Mouse (Mus musculus): Measurements from ENCODE around the gene Kctd11. TPM values are rescaled to one million over a fixed set of nuclear protein-coding genes. Genes with fewer than 3 reads are reported as not detected.

The Kctd11 gene
- total RNA-seq, 1 experiment: 5.4 TPM

- TF ChIP-seq ZNF384 (IDR thresholded peaks at IDR 0.05; ENCODE audit: low read depth, low read length) (no peak), MAFK (IDR thresholded peaks at IDR 0.05; ENCODE audit: insufficient read depth, low read depth, low read length) (no peak), CHD2 (IDR thresholded peaks at IDR 0.05; ENCODE audit: low read depth, low read length) (no peak), HCFC1 (IDR thresholded peaks at IDR 0.05; ENCODE audit: borderline replicate concordance, insufficient read depth, low read length) (no peak), ZC3H11A (IDR thresholded peaks at IDR 0.05; ENCODE audit: borderline replicate concordance, low read depth, low read length) (no peak)
- Histone ChIP-seq H3K36me3 (ENCODE audit: control insufficient read depth, insufficient read depth, low read length, poor library complexity, severe bottlenecking) (no peaks in the 10 kb centered on the region), H3K27ac (ENCODE audit: insufficient read depth, low read depth, low read length, poor library complexity, severe bottlenecking) (no peak overlapping the region), H3K4me1 (ENCODE audit: control insufficient read depth in 2 of 2, insufficient read depth in 2 of 2, low read length in 2 of 2, poor library complexity in 1 of 2) (peaks cover 1 to 8% of the 10 kb centered on the region in 2 experiments; a peak in 3 of 4 replicates), H3K4me3 (ENCODE audit: insufficient read depth in 1 of 2, low read depth in 1 of 2, low read length in 2 of 2, poor library complexity in 1 of 2, severe bottlenecking in 1 of 2) (no peak overlapping the region), H3K9me3 (ENCODE audit: control insufficient read depth, insufficient read depth, low read depth, low read length) (no peaks in the 10 kb centered on the region), H3K9ac (ENCODE audit: insufficient read depth, low read depth, low read length, poor library complexity, severe bottlenecking) (no peak overlapping the region)
- no peak for DNase-seq (ENCODE audit: low read depth, low spot score)
- in situ Hi-C loops (cut with MboI; ENCODE audit: low sequenced_read_pairs in 2 of 2, unreplicated experiment in 2 of 2): loop anchor here in 1 of 2 experiments (10.0 kb wide), 1 partner anchor 68 kb away; the partner anchor contains the start of genes Fgf11 and Tmem102
These were observed 8.8 kb downstream of the Kctd11 start for GRCm38 (mm10) chr11:69872451-69872850.

GRCm38 (mm10) chr11:69871822-69872221 lies 9.4 kb downstream of the Kctd11 start:
- Histone ChIP-seq H3K9ac (ENCODE audit: insufficient read depth, low read depth, low read length, poor library complexity, severe bottlenecking) (no peak overlapping the region), H3K4me1 (ENCODE audit: control insufficient read depth in 2 of 2, insufficient read depth in 2 of 2, low read length in 2 of 2, poor library complexity in 1 of 2) (peaks cover 2 to 8% of the 10 kb centered on the region in 2 experiments; a peak in 1 of 4 replicates), H3K9me3 (ENCODE audit: control insufficient read depth, insufficient read depth, low read depth, low read length) (no peaks in the 10 kb centered on the region), H3K36me3 (ENCODE audit: control insufficient read depth, insufficient read depth, low read length, poor library complexity, severe bottlenecking) (no peaks in the 10 kb centered on the region), H3K27ac (ENCODE audit: insufficient read depth, low read depth, low read length, poor library complexity, severe bottlenecking) (no peak overlapping the region), H3K4me3 (ENCODE audit: insufficient read depth in 1 of 2, low read depth in 1 of 2, low read length in 2 of 2, poor library complexity in 1 of 2, severe bottlenecking in 1 of 2) (no peak overlapping the region)
- in situ Hi-C loops (cut with MboI; ENCODE audit: low sequenced_read_pairs in 2 of 2, unreplicated experiment in 2 of 2): loop anchor here in 1 of 2 experiments (10.0 kb wide), 1 partner anchor 67 kb away; the partner anchor contains the start of genes Fgf11 and Tmem102
- no peak for DNase-seq (ENCODE audit: low read depth, low spot score)
- no peak for TF ChIP-seq CHD2 (IDR thresholded peaks at IDR 0.05; ENCODE audit: low read depth, low read length)
- no peak for TF ChIP-seq ZNF384 (IDR thresholded peaks at IDR 0.05; ENCODE audit: low read depth, low read length)
- no peak for TF ChIP-seq ZC3H11A (IDR thresholded peaks at IDR 0.05; ENCODE audit: borderline replicate concordance, low read depth, low read length)
- TF ChIP-seq MAFK (IDR thresholded peaks at IDR 0.05; ENCODE audit: insufficient read depth, low read depth, low read length): no peak
- TF ChIP-seq HCFC1 (IDR thresholded peaks at IDR 0.05; ENCODE audit: borderline replicate concordance, insufficient read depth, low read length): no peak

- no peak overlapping the region for H3K27ac ChIP-seq (ENCODE audit: insufficient read depth, low read depth, low read length, poor library complexity, severe bottlenecking)
- no peak for DNase-seq (ENCODE audit: low read depth, low spot score)
- in situ Hi-C loops (cut with MboI; ENCODE audit: low sequenced_read_pairs in 2 of 2, unreplicated experiment in 2 of 2): loop anchor here in 1 of 2 experiments (10.0 kb wide), 1 partner anchor 66 kb away; the partner anchor contains the start of genes Fgf11 and Tmem102
These were observed 10.7 kb downstream of the Kctd11 start for GRCm38 (mm10) chr11:69870289-69871069.

DNA sequence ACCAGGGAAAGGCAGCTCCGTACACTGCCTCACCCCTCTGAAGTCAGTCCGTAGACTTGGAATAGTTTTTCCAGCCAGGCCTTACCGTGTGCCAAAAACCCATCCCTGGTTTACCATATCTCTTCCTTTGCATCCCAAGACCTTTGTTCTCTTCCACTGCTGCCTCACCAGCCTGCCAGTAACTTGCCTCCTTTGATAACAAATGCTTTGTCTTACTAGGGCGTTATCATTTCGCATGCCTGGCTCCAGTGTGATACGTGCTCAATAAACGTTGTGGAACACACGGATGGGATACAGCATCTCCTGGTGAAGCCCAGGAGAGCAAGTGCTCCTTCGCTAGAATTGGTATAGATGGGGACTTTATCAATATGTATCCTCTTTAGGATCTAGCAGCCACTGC lies 13.9 kb downstream of the Kctd11 start:
- no peak for DNase-seq (ENCODE audit: low read depth, low spot score)
- in situ Hi-C loops (cut with MboI; ENCODE audit: low sequenced_read_pairs in 2 of 2, unreplicated experiment in 2 of 2): no loop called here
- Histone ChIP-seq H3K9ac (ENCODE audit: insufficient read depth, low read depth, low read length, poor library complexity, severe bottlenecking) (no peak overlapping the region), H3K4me3 (ENCODE audit: insufficient read depth in 1 of 2, low read depth in 1 of 2, low read length in 2 of 2, poor library complexity in 1 of 2, severe bottlenecking in 1 of 2) (no peak overlapping the region), H3K27ac (ENCODE audit: insufficient read depth, low read depth, low read length, poor library complexity, severe bottlenecking) (no peak overlapping the region), H3K36me3 (ENCODE audit: control insufficient read depth, insufficient read depth, low read length, poor library complexity, severe bottlenecking) (no peaks in the 10 kb centered on the region), H3K9me3 (ENCODE audit: control insufficient read depth, insufficient read depth, low read depth, low read length) (no peaks in the 10 kb centered on the region), H3K4me1 (ENCODE audit: control insufficient read depth in 2 of 2, insufficient read depth in 2 of 2, low read length in 2 of 2, poor library complexity in 1 of 2) (peaks cover 2 to 5% of the 10 kb centered on the region in 2 experiments; a peak in 2 of 4 replicates)
- no peak for TF ChIP-seq ZC3H11A (IDR thresholded peaks at IDR 0.05; ENCODE audit: borderline replicate concordance, low read depth, low read length)
- TF ChIP-seq HCFC1 (IDR thresholded peaks at IDR 0.05; ENCODE audit: borderline replicate concordance, insufficient read depth, low read length): no peak
- TF ChIP-seq CHD2 (IDR thresholded peaks at IDR 0.05; ENCODE audit: low read depth, low read length): no peak
- TF ChIP-seq ZNF384 (IDR thresholded peaks at IDR 0.05; ENCODE audit: low read depth, low read length): no peak
- TF ChIP-seq MAFK (IDR thresholded peaks at IDR 0.05; ENCODE audit: insufficient read depth, low read depth, low read length): no peak

More at GRCm38 (mm10) chr11:69870289-69871069, 10.7 kb downstream of the Kctd11 start:
- Histone ChIP-seq H3K9me3 (ENCODE audit: control insufficient read depth, insufficient read depth, low read depth, low read length) (no peaks in the 10 kb centered on the region), H3K36me3 (ENCODE audit: control insufficient read depth, insufficient read depth, low read length, poor library complexity, severe bottlenecking) (no peaks in the 10 kb centered on the region), H3K4me3 (ENCODE audit: insufficient read depth in 1 of 2, low read depth in 1 of 2, low read length in 2 of 2, poor library complexity in 1 of 2, severe bottlenecking in 1 of 2) (no peak overlapping the region), H3K4me1 (ENCODE audit: control insufficient read depth in 2 of 2, insufficient read depth in 2 of 2, low read length in 2 of 2, poor library complexity in 1 of 2) (peaks cover 2 to 5% of the 10 kb centered on the region in 2 experiments; a peak in 1 of 4 replicates), H3K9ac (ENCODE audit: insufficient read depth, low read depth, low read length, poor library complexity, severe bottlenecking) (no peak overlapping the region)
- no peak for TF ChIP-seq ZC3H11A (IDR thresholded peaks at IDR 0.05; ENCODE audit: borderline replicate concordance, low read depth, low read length)
- TF ChIP-seq CHD2 (IDR thresholded peaks at IDR 0.05; ENCODE audit: low read depth, low read length): no peak
- TF ChIP-seq HCFC1 (IDR thresholded peaks at IDR 0.05; ENCODE audit: borderline replicate concordance, insufficient read depth, low read length): no peak
- no peak for TF ChIP-seq MAFK (IDR thresholded peaks at IDR 0.05; ENCODE audit: insufficient read depth, low read depth, low read length)
- TF ChIP-seq ZNF384 (IDR thresholded peaks at IDR 0.05; ENCODE audit: low read depth, low read length): no peak

All from ES-E14 (cell line).